Mouse (Mus musculus): ENCODE measurements around the gene Lgals2. TPM values are rescaled to one million over a fixed set of nuclear protein-coding genes. Genes with fewer than 3 reads are reported as not detected.
"Not testable (repeated sequence)": the region's sequence is repeated elsewhere in the genome, so short reads cannot be mapped to it uniquely, and the experiment has no call there.

Lgals2 gene
- polyA plus RNA-seq (2017; shearing (Covaris generic)): not detected

GRCm38 (mm10) chr15:78855303-78855965, at the start of gene Lgals2:
Gene Lgals2 (minus strand): TSS chr15:78855529.
- no peak for ATAC-seq

GRCm38 (mm10) chr15:78903243-78903642, 47.9 kb upstream of the Lgals2 start:
- peak; percentile 35 for ATAC-seq

GRCm38 (mm10) chr15:78901422-78901789, 46.1 kb upstream of the Lgals2 start:
- no peak for ATAC-seq

GRCm38 (mm10) chr15:78900585-78901421, 45.5 kb upstream of the Lgals2 start:
- ATAC-seq: no peak

- peak; percentile 53 for ATAC-seq
Measured at GRCm38 (mm10) chr15:78899740-78900584, 44.6 kb upstream of the Lgals2 start, which contains the start of gene Sh3bp1. Gene Sh3bp1 (plus strand): TSS chr15:78899768.

GRCm38 (mm10) chr15:78899409-78899739, 44.0 kb upstream of the Lgals2 start, which contains the start of gene Gm49510:
Gene Gm49510 (plus strand): TSS chr15:78899667.
- ATAC-seq: no peak

GRCm38 (mm10) chr15:78898507-78899001, 43.2 kb upstream of the Lgals2 start:
- peak; percentile 59 for ATAC-seq

GRCm38 (mm10) chr15:78897488-78897887, 42.2 kb upstream of the Lgals2 start:
- ATAC-seq: no peak

- peak; percentile 60 for ATAC-seq
Measured at GRCm38 (mm10) chr15:78896149-78896548, 40.8 kb upstream of the Lgals2 start.

- ATAC-seq: no peak
Measured at GRCm38 (mm10) chr15:78895741-78896140, 40.4 kb upstream of the Lgals2 start.

- peak; percentile 11 for ATAC-seq
Measured at GRCm38 (mm10) chr15:78894726-78895125, 39.4 kb upstream of the Lgals2 start.

GRCm38 (mm10) chr15:78892440-78892839, 37.1 kb upstream of the Lgals2 start:
- ATAC-seq: no peak

GRCm38 (mm10) chr15:78889401-78889853, 34.1 kb upstream of the Lgals2 start:
- ATAC-seq: no peak

- ATAC-seq: no peak
Measured at GRCm38 (mm10) chr15:78881828-78882227, 26.5 kb upstream of the Lgals2 start.

- ATAC-seq: no peak
Measured at GRCm38 (mm10) chr15:78880432-78880831, 25.1 kb upstream of the Lgals2 start.

GRCm38 (mm10) chr15:78878792-78879516, 23.6 kb upstream of the Lgals2 start:
- not testable (repeated sequence) for ATAC-seq

- no peak for ATAC-seq
Measured at GRCm38 (mm10) chr15:78877810-78878390, 22.6 kb upstream of the Lgals2 start.

- peak; percentile 85 for ATAC-seq
Measured at GRCm38 (mm10) chr15:78876991-78877809, 21.9 kb upstream of the Lgals2 start, which contains the start of gene Gga1. Gene Gga1 (plus strand): TSS chr15:78877190.

- ATAC-seq: peak; percentile 25
Measured at GRCm38 (mm10) chr15:78876258-78876696, 20.9 kb upstream of the Lgals2 start.

GRCm38 (mm10) chr15:78875537-78875936, 20.2 kb upstream of the Lgals2 start:
- no peak for ATAC-seq
